Mouse (Mus musculus) midbrain, embryonic 16.5 days (tissue): ENCODE data around the gene Gabrr3. TPM values are rescaled to one million over a fixed set of nuclear protein-coding genes. Genes with fewer than 3 reads are reported as not detected.
A peak's percentile ranks its signal among the peaks of the same experiment; 100 is the strongest.
"Not testable (repeated sequence)": the region's sequence is repeated elsewhere in the genome, so short reads cannot be mapped to it uniquely, and the experiment has no call there.

Experiments used
- ATAC-seq: fragments of 200-750 bp; cut with Nextera tagmentation; 2 replicates; pipeline ENCODE4 v1.8.0; 2017; ENCODE audit warnings: moderate TSS enrichment
- H3K27ac ChIP-seq: fragments of 300-500 bp; sonication (generic); 2 replicates; pipeline ENCODE4 v1.5.1; 2014; ENCODE audit warnings: mild to moderate bottlenecking, low read length, mixed read lengths
- H3K27me3 ChIP-seq: fragments of 300-500 bp; sonication (generic); 2 replicates; pipeline ENCODE4 v1.6.1; 2014; ENCODE audit warnings: low read depth, low read length, mixed read lengths; ENCODE audit not compliant: control insufficient read depth, insufficient read depth
- H3K36me3 ChIP-seq: fragments of 300-500 bp; sonication (generic); 2 replicates; pipeline ENCODE4 v1.6.1; 2014; ENCODE audit warnings: mild to moderate bottlenecking, low read length, moderate library complexity, mixed read lengths; ENCODE audit not compliant: control insufficient read depth, insufficient read depth
- H3K4me1 ChIP-seq: fragments of 300-500 bp; sonication (generic); 2 replicates; pipeline ENCODE4 v1.6.1; 2014; ENCODE audit warnings: mild to moderate bottlenecking, low read length, mixed read lengths; ENCODE audit not compliant: control insufficient read depth, insufficient read depth
- H3K4me2 ChIP-seq: fragments of 300-500 bp; sonication (generic); 2 replicates; pipeline ENCODE4 v1.6.1; 2014; ENCODE audit warnings: mild to moderate bottlenecking, low read length, mixed read lengths
- H3K4me3 ChIP-seq: fragments of 300-500 bp; sonication (generic); 2 replicates; pipeline ENCODE4 v1.5.1; 2014; ENCODE audit warnings: low read depth, mild to moderate bottlenecking, low read length, moderate library complexity, mixed read lengths
- H3K9ac ChIP-seq: fragments of 300-500 bp; sonication (generic); 2 replicates; pipeline ENCODE4 v1.6.1; 2014; ENCODE audit warnings: low read depth, low read length, mixed read lengths
- H3K9me3 ChIP-seq: fragments of 300-500 bp; sonication (generic); replicated peaks from 2 replicates; pipeline ENCODE4 v1.6.1; 2014; ENCODE audit warnings: mild to moderate bottlenecking, low read length, mixed read lengths; ENCODE audit not compliant: control insufficient read depth, poor library complexity, severe bottlenecking
- WGBS: fragments of 180-500 bp; shearing (Covaris S2); extraction: QIAGEN DNeasy Blood & Tissue Kit; methylation state at CpG from one replicate; pipeline ENCODE4 v1.1.7; 2014; 5-methylcytosine and 5-hydroxymethylcytosine counted together
- polyA plus RNA-seq: library from polyadenylated mRNA; unstranded; fragments of >200 nt; fragmentation: Nextera tagmentation; extraction: Ambion mirVana; gene quantifications from 2 replicates; pipeline ENCODE4 v1.2.1, GENCODE M21; 2015

Gabrr3 gene
- polyA plus RNA-seq, 1 experiment from 2014 or later: not detected

GRCm38 (mm10) chr16:59451813-59452212 lies 44.7 kb downstream of the Gabrr3 start:
- no peak overlapping the region for H3K27ac ChIP-seq
- H3K9ac ChIP-seq: no peak overlapping the region
- no peaks in the 10 kb centered on the region for H3K27me3 ChIP-seq
- no peaks in the 10 kb centered on the region for H3K9me3 ChIP-seq
- H3K4me1 ChIP-seq: no peaks in the 10 kb centered on the region
- H3K4me2 ChIP-seq: no peak overlapping the region
- no peak overlapping the region for H3K4me3 ChIP-seq
- ATAC-seq: no peak
- H3K36me3 ChIP-seq: no peaks in the 10 kb centered on the region
- 83% methylated on average over 5 of the region's 5 CpGs for WGBS

- not testable (repeated sequence) for H3K27ac ChIP-seq, H3K9me3 ChIP-seq, ATAC-seq, H3K4me3 ChIP-seq, H3K27me3 ChIP-seq, H3K4me1 ChIP-seq, H3K36me3 ChIP-seq, H3K9ac ChIP-seq, H3K4me2 ChIP-seq
- whole genome bisulfite sequencing: 87% methylated on average over 5 of the region's 5 CpGs
Measured at GRCm38 (mm10) chr16:59459259-59459861, 52.2 kb downstream of the Gabrr3 start.

- Histone ChIP-seq H3K9ac (no peak overlapping the region), H3K4me3 (no peak overlapping the region), H3K4me1 (no peaks in the 10 kb centered on the region), H3K4me2 (no peak overlapping the region), H3K27me3 (no peaks in the 10 kb centered on the region), H3K9me3 (0 out of 2 replicates have a peak, but pooled peaks cover 5% of the 10 kb centered on the region), H3K27ac (no peak overlapping the region), H3K36me3 (no peaks in the 10 kb centered on the region)
- no peak for ATAC-seq
- 82% methylated on average over 4 of the region's 4 CpGs for WGBS
Measured at GRCm38 (mm10) chr16:59463567-59463966, 56.4 kb downstream of the Gabrr3 start.

- ATAC-seq: no peak
- Histone ChIP-seq H3K4me3 (no peak overlapping the region), H3K9me3 (0 out of 2 replicates have a peak, but pooled peaks cover 5% of the 10 kb centered on the region), H3K36me3 (no peaks in the 10 kb centered on the region), H3K9ac (no peak overlapping the region), H3K4me2 (no peak overlapping the region), H3K27ac (no peak overlapping the region), H3K4me1 (no peaks in the 10 kb centered on the region), H3K27me3 (no peaks in the 10 kb centered on the region)
- WGBS: 91% methylated on average over 6 of the region's 6 CpGs
Measured at GRCm38 (mm10) chr16:59463973-59464372, 56.8 kb downstream of the Gabrr3 start.

- Histone ChIP-seq H3K4me3 (no peak overlapping the region), H3K9ac (no peak overlapping the region), H3K27me3 (no peaks in the 10 kb centered on the region), H3K4me2 (no peak overlapping the region), H3K4me1 (0 out of 2 replicates have a peak, but pooled peaks cover 6% of the 10 kb centered on the region), H3K9me3 (0 out of 2 replicates have a peak, but pooled peaks cover 2% of the 10 kb centered on the region), H3K36me3 (no peaks in the 10 kb centered on the region), H3K27ac (no peak overlapping the region)
- WGBS: 95% methylated on average over 1 of the region's 1 CpGs
- no peak for ATAC-seq
Measured at GRCm38 (mm10) chr16:59469846-59470245, 62.7 kb downstream of the Gabrr3 start.

GRCm38 (mm10) chr16:59471637-59472278 lies 64.6 kb downstream of the Gabrr3 start, which contains the start of gene Riox2:
Gene Riox2, plus strand, starts transcription at chr16:59471775.
- H3K9ac ChIP-seq: peak within 1 kb of the TSS; percentile 74
- 1% methylated on average over 52 of the region's 56 CpGs for WGBS
- peak within 1 kb of the TSS; percentile 78 for H3K4me3 ChIP-seq
- H3K9me3 ChIP-seq: no peaks in the 10 kb centered on the region
- peak within 1 kb of the TSS; percentile 75 for H3K4me2 ChIP-seq
- H3K4me1 ChIP-seq: 0 out of 2 replicates have a peak, but pooled peaks cover 6% of the 10 kb centered on the region
- H3K36me3 ChIP-seq: no peaks in the 10 kb centered on the region
- no peaks in the 10 kb centered on the region for H3K27me3 ChIP-seq
- ATAC-seq: peak; percentile 97
- no peak within 1 kb of the TSS for H3K27ac ChIP-seq

- WGBS: 55% methylated on average over 6 of the region's 6 CpGs
- peak overlapping the region; percentile 75 for H3K4me2 ChIP-seq
- H3K27ac ChIP-seq: no peak overlapping the region
- H3K36me3 ChIP-seq: no peaks in the 10 kb centered on the region
- no peaks in the 10 kb centered on the region for H3K27me3 ChIP-seq
- H3K4me3 ChIP-seq: peak overlapping the region; percentile 78
- H3K9ac ChIP-seq: no peak overlapping the region
- H3K4me1 ChIP-seq: 0 out of 2 replicates have a peak, but pooled peaks cover 6% of the 10 kb centered on the region
- peak; percentile 49 for ATAC-seq
- H3K9me3 ChIP-seq: no peaks in the 10 kb centered on the region
Measured at GRCm38 (mm10) chr16:59472546-59472945, 65.4 kb downstream of the Gabrr3 start.

- H3K27me3 ChIP-seq: no peaks in the 10 kb centered on the region
- H3K4me1 ChIP-seq: 0 out of 2 replicates have a peak, but pooled peaks cover 6% of the 10 kb centered on the region
- H3K27ac ChIP-seq: no peak overlapping the region
- no peak overlapping the region for H3K4me2 ChIP-seq
- H3K36me3 ChIP-seq: no peaks in the 10 kb centered on the region
- H3K4me3 ChIP-seq: no peak overlapping the region
- WGBS: 25% methylated on average over 1 of the region's 1 CpGs
- ATAC-seq: no peak
- no peak overlapping the region for H3K9ac ChIP-seq
- no peaks in the 10 kb centered on the region for H3K9me3 ChIP-seq
Measured at GRCm38 (mm10) chr16:59474788-59475187, 67.7 kb downstream of the Gabrr3 start.

GRCm38 (mm10) chr16:59477955-59478354 lies 70.8 kb downstream of the Gabrr3 start:
- Histone ChIP-seq H3K4me3 (no peak overlapping the region), H3K36me3 (no peaks in the 10 kb centered on the region), H3K4me1 (no peaks in the 10 kb centered on the region), H3K9me3 (no peaks in the 10 kb centered on the region), H3K27ac (no peak overlapping the region), H3K9ac (no peak overlapping the region), H3K4me2 (no peak overlapping the region), H3K27me3 (no peaks in the 10 kb centered on the region)
- 93% methylated on average over 3 of the region's 3 CpGs for WGBS
- no peak for ATAC-seq
